Mouse (Mus musculus) MEL (cell line): ENCODE measurements around the gene Pigyl.

Source experiments
- CHD2 ChIP-seq: IDR thresholded peaks from 2 replicates; pipeline ENCODE4 v1.6.1; 2011; ENCODE audit warnings: low read length, improper control_type of control experiment
- CTCF ChIP-seq, 3 experiments: IDR thresholded peaks in 2 of 3; conservative IDR thresholded peaks in 1 of 3; 2 replicates each; pipeline ENCODE4 v1.5.1; 2011 to 2012; ENCODE audit warnings: low read length in 3 of 3, low read depth in 2 of 3, mild to moderate bottlenecking in 2 of 3, improper control_type of control experiment in 1 of 3, inconsistent platforms in 1 of 3, mixed read lengths in 1 of 3, moderate library complexity in 1 of 3; ENCODE audit not compliant: control insufficient read depth in 1 of 3, insufficient read depth in 1 of 3, poor library complexity in 1 of 3, severe bottlenecking in 1 of 3
- JUND ChIP-seq: IDR thresholded peaks from 2 replicates; pipeline ENCODE4 v1.6.1; 2011; ENCODE audit warnings: low read depth, mild to moderate bottlenecking, improper control_type of control experiment, low read length
- MAFK ChIP-seq: IDR thresholded peaks from 2 replicates; pipeline ENCODE4 v1.6.1; 2011; ENCODE audit warnings: low read depth, mild to moderate bottlenecking, low read length, improper control_type of control experiment, borderline replicate concordance
- MAZ ChIP-seq: IDR thresholded peaks from 2 replicates; pipeline ENCODE4 v1.6.1; 2012; ENCODE audit warnings: low read depth, mild to moderate bottlenecking, inconsistent platforms, low read length, improper control_type of control experiment
- POLR2A ChIP-seq, 2 experiments: IDR thresholded peaks; 2 replicates each; pipeline ENCODE4 v1.6.1; 2011 to 2012; ENCODE audit warnings: low read length in 2 of 2, mild to moderate bottlenecking in 2 of 2, control low read depth in 1 of 2, improper control_type of control experiment in 1 of 2, low read depth in 1 of 2, moderate library complexity in 1 of 2; ENCODE audit not compliant: control insufficient read depth in 1 of 2, insufficient read depth in 1 of 2, poor library complexity in 1 of 2
- POLR2AphosphoS2 ChIP-seq: IDR thresholded peaks from 2 replicates; pipeline ENCODE4 v1.6.1; 2011; ENCODE audit warnings: low read length, improper control_type of control experiment
- RCOR1 ChIP-seq: IDR thresholded peaks from 2 replicates; pipeline ENCODE4 v1.6.1; 2012; ENCODE audit warnings: low read depth, mild to moderate bottlenecking, inconsistent platforms, low read length, improper control_type of control experiment
- USF1 ChIP-seq: IDR thresholded peaks from 2 replicates; pipeline ENCODE4 v1.6.1; 2014; ENCODE audit warnings: low read depth, mild to moderate bottlenecking, inconsistent platforms, low read length, improper control_type of control experiment, moderate library complexity
- ZC3H11A ChIP-seq: IDR thresholded peaks from 2 replicates; pipeline ENCODE4 v1.6.1; 2012; ENCODE audit warnings: low read depth, mild to moderate bottlenecking, inconsistent platforms, low read length, improper control_type of control experiment
- ZNF384 ChIP-seq: IDR thresholded peaks from 2 replicates; pipeline ENCODE4 v1.6.1; 2012; ENCODE audit warnings: low read depth, mild to moderate bottlenecking, inconsistent platforms, low read length, improper control_type of control experiment

DNA sequence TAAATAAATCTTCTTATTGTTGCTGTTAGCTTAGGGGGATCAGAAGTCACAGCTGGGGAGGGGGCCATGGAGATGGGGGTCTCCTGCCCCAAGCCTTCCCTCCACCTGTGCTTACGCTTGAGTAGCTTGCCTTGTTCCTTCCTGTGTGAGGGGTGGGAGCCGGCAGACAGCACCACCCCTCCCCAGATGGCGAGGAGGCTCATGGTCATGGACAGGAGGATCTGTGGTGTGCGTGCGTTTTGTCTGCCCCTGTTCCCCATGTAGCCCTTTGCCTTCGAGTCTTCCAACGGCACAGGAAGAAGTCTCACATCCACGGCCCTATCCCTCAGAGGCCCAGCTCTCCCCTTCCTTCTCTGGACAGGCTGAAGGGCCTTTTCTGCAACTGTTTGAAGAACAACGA lies 5.7 kb downstream of the Pigyl start:
- TF ChIP-seq CTCF (IDR thresholded peaks at IDR 0.05 in 2 of 3, conservative IDR thresholded peaks at IDR 0.05 in 1 of 3; ENCODE audit: control insufficient read depth in 1 of 3, insufficient read depth in 1 of 3, low read depth in 2 of 3, low read length in 3 of 3, poor library complexity in 1 of 3, severe bottlenecking in 1 of 3): no peak
- no peak for TF ChIP-seq POLR2AphosphoS2
- no peak for TF ChIP-seq CHD2
- TF ChIP-seq USF1: no peak
- TF ChIP-seq MAZ: no peak
- no peak for TF ChIP-seq ZC3H11A
- no peak for TF ChIP-seq MAFK
- TF ChIP-seq JUND: no peak
- no peak for TF ChIP-seq ZNF384
- TF ChIP-seq RCOR1: no peak
- TF ChIP-seq POLR2A (IDR thresholded peaks at IDR 0.05; ENCODE audit: control insufficient read depth in 1 of 2, insufficient read depth in 1 of 2, low read depth in 1 of 2, low read length in 2 of 2, poor library complexity in 1 of 2): no peak
